Mouse (Mus musculus): Measurements from ENCODE around the gene 1600014C10Rik.

1600014C10Rik gene

DNA sequence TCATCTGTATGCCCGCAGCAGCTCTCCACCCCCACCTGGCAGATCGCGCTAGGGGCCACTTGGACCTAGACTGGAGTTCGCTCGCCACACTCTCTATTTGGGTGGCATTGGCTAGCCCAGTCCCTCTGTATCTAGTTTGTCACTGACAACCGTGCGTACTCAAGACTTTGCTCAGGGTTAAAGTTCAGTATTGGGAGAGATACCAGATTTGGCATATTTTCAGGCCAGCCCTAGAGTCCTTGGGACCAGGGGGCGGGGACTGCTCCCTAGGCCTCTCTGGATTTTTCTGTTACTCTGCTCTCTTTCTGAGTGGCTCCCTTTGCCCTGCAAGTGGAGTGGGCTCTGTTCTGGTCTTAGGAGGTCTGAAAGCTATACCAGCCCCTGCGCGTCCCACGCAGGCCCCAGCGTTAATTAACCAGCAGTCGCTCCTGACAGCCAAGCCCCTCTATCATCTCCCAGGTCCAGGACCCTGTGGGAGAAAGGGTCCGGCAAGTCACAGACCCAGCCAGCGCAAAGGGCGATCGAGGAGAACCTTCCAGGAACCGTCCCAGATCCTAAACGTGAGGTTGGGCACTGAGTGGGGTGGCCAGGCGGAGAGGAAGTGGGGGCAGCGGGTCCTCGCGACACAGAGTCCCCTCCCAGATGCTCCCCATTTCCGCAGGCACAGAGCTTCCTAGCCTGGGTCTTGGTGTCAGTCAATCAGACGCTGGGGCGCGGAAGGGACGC, at the start of gene 1600014C10Rik:
1600014C10Rik (plus strand) TSS at position 256 of the 726 bp plus-strand sequence.
- DNase-seq (ENCODE audit: extremely low read depth, low read depth, low spot score) = no peak

DNA sequence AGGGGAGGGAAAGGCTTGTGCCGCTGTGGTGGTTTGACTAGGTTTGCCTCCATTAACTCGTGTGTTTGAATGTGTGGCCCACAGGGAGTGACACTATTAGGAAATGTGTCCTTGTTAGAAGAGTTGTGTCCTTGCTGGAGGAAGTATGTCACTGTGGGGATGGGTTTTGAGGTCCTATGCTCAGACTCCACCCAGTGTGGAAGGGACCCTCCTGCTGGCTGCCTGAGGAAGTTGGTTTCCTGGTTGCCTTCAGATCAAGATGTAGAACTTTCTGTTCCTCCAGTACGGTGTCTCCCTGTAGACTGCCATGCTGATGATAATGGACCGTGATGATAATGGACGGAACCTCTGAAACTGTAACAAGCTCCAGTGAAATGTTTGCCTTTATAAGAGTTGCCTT, 48.5 kb upstream of the 1600014C10Rik start:
- no peak for DNase-seq (ENCODE audit: extremely low read depth, low read depth, low spot score)

DNA sequence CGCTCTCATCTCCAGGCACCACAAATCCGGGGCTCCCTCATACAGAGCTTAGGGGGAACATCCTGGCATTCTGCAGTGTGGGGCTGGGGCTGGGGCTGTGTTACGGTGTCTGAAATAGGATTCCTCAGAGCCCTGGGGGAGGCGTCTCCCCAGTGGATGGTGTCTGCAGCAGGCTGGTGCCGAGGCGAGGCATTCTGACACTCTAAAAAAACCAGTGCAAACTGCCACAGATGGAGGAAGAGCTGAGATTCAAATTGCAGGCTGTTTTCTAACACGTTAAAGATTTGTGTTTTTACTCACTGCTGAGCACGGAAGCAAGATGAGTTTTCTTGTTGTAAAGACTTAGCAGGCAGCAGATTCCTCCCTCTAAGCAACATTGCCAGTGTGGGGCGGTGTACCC, 42.7 kb upstream of the 1600014C10Rik start:
- DNase-seq (ENCODE audit: extremely low read depth, low read depth, low spot score) = no peak

DNA sequence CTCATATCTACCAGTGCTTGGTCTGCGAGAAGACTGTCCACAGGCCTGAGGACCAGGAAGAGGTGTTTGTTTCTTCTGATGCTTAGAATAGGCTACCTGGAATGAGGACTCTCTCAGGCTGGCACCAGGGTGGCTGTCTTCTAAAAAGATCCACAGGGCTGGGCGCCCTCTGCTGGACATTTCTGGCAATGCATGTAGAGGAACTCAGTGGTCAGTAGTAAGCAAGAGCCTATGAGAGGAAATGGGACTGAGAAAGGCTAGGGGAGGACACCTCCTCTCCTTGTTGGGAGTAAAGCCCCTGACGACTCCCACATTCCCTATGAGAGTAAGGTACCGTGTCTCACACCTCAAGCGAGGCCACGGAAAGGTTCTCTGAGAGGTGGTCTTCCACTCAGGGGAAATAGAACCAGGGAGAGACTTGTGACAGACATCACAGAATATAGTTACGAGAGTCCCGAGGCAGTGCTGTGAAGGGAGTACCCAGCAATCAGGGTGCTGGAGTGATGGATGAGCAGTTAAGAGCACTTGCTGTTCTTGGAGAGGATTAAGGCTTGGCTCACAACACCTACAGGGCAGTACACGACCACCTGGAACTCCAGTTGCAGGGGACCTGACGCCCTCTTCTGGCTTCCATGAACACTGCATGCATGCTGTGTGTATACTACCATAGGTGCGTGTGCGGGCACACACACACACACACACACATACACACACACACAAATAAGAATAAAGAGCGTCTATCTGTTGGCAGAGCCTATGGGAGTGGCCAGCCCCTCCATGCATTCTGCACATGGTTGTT, 41.1 kb upstream of the 1600014C10Rik start:
- no peak for DNase-seq (ENCODE audit: extremely low read depth, low read depth, low spot score)

DNA sequence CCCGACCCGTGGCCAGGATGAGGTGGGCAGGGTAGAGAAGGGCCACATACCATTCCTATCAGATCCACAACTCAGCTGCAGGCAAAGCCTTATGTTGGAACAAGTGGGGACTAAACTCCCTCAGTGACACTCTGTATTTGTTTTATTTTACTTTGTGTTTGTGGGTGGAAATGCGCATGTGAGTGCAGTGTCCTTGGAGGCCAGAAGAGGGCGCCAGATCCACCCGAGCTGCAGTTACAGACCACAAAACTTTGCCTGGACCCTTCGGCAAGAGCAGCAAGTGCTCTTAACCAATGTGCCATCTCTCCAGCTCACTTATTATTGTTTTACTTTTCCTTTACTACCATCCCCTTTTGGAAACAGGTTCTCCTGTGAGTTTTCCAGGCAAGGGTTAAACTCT, 35.5 kb upstream of the 1600014C10Rik start:
- no peak for DNase-seq (ENCODE audit: extremely low read depth, low read depth, low spot score)

GRCm38 (mm10) chr7:38151706-38152312, 31.2 kb upstream of the 1600014C10Rik start:
- DNase-seq (ENCODE audit: extremely low read depth, low read depth, low spot score) = no peak

DNA sequence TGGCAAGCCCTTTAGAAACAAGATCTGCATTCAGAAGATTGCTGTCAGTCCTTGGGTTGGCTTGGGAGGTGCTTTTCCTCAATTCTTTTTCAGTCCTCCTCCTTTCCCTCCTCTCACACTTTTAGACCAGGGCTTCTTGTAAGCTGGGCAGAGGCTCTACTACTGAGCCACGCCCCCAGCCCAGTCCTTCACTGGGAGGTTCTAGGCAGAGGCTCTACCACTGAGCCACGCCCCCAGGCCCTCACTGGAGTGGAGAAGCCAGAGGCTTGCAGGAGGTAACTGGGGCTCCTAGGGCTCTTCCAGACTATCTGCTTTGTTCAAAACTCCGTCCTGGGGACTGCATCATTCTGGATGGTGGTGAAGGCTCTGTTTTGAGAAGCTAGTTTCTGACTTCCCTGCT, 30.4 kb upstream of the 1600014C10Rik start:
- DNase-seq (ENCODE audit: extremely low read depth, low read depth, low spot score) = no peak

DNA sequence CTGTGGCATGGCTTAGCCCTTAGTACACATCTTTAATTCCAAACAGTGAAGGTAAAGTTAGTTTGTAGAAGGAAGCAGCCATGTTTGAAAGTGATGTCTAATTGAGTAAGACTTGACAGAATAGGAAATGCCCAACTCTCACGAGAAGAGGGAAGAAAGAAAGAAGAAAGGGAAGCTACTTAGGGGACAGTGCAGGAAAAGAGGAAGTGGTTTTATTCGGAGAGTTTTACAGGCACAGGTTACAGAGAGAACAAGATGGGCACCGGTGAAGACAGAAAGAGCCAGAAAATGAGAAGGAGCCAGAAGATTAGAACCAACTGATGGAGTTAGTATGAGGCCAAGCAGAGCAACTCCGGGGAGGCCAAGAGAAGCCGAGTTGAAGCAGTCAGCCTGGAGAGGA, 27.2 kb upstream of the 1600014C10Rik start:
- no peak for DNase-seq (ENCODE audit: extremely low read depth, low read depth, low spot score)

DNA sequence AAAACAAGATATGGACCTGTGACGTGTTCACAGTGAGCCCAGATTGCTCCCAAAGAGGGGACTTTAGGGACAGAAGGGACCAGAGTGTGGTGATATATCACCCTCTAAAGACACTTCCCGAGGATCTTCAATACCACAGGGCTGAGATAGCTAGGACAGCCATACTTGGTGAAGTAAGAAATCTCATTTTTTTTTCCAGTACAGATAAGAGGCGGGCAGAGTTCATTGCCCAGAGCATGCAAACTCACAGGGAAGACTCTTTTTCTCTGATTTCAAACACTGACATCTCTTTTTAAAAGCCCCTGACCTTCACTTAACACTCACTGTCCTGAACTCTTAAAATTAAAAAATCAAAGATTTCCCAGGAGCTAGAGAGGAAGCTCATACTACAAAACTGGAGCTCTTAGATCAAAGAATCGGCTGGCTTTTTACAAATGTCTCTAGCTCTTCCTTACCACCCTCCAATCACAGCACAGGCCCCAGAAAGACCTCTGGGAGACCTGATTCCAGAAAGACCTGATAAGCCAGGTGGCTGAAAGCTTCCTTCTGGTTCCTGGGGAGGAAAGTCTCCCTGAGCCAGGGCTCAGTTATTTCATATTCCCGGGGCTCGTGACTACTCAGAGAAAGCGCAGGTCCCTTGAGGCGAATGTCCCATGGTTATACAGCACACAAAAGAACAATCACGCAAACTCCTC, 24.1 kb upstream of the 1600014C10Rik start:
- no peak for DNase-seq (ENCODE audit: extremely low read depth, low read depth, low spot score)

DNA sequence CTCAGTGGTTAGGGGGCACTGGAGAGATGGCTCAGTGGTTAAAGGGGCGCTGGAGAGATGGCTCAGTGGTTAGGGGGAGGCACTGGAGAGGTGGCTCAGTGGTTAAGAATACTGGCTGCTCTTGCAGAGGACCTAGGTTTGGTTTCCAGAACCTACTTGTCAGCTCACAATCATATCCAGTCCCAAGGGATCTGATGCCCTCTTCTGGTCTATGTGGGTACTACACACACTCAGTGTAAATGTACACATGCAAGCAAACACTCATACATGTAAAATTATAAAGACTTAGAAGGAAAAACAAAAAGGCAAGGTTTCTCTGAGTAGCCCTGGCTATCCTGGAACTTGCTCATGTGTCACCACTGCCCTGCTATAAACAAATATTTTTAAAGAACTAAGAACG, 21.6 kb upstream of the 1600014C10Rik start:
- no peak for DNase-seq (ENCODE audit: extremely low read depth, low read depth, low spot score)

DNA sequence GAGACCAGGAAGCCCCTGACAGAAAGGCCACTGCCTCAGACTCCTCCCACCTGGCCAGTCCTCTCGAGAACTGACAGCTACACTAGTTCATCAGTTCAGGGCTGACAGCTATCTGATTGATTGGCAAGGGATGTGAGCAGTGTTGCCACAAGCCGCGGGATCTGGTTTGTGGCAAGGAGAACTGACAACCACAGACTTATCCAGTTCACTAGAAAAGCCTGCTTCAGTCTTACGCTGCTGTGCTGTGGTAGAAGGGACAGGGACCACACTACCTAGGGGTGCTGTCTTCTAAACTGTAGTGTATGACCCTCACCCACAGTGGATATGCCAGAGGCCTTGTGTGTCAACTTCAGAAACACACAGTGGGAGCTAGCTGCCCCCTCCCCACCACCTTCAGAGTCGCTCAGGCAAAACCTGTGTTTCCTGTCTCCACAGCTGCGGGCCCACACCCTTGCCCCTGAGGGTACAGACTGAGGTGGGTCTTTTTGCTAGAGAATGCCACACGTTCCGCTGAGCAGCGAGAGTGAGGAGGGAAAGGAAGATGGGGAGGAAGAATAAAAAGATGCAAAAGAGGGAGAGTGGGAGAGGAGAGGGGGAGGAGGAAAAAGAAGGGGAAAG, 19.5 kb upstream of the 1600014C10Rik start:
- DNase-seq (ENCODE audit: extremely low read depth, low read depth, low spot score) = no peak

DNA sequence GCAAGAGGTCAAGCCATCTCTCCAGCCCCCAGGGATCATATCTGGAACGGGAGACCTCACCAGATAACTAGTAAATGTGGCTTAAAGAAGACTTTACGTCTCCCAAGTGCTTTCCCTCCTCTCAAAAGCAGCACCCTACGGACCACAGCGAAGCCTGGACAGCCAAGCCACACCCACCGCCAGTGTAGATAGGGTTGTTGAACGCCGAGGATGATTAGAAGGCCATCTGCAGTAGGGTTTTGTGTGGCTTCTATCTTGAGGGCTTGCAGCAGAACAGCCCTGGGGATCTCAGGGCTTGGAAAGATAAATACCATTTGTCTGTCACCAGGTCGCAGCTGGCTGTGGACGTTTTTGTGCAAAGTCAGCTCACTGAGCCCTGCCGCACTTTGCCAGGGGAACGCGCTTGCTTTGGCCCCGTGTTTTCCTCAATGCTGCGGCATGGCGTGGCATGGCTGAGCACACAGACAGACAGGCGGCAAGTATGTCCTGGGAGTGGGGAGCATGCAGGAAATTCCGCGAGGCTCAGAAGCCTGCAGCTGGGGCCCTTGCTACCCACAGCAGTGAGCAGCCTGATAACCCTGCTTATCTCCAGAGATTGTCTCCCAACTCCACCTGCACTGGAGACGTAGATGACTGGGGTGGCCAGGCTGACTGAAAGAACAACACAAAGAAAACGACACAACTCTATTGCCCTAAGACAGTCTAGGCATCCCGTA, 15.9 kb upstream of the 1600014C10Rik start:
- DNase-seq (ENCODE audit: extremely low read depth, low read depth, low spot score) = no peak

DNA sequence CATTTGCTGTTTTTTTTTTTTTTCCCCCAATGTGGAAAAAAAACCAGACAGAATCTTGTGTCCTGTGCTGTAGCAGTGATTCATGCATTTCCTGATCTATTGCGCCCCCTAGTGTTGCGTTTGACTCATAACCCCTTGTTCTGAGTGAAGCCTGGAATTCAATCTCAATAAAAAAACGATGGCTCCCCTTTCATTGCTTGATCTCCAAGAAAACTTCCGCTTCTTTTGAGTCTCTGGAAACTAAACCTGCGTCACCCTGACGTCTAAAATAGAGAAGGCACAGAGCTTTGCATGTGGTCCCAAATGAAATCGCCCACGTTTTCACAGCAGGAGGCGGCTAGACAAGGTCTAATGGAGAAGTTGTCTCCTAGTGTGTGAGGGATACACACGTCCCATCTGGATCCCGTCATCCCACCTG, 15.3 kb upstream of the 1600014C10Rik start:
- DNase-seq (ENCODE audit: extremely low read depth, low read depth, low spot score) = no peak

GRCm38 (mm10) chr7:38173871-38174270, 9.1 kb upstream of the 1600014C10Rik start:
- DNase-seq (ENCODE audit: extremely low read depth, low read depth, low spot score) = no peak

GRCm38 (mm10) chr7:38174321-38175148, 8.5 kb upstream of the 1600014C10Rik start:
- DNase-seq (ENCODE audit: extremely low read depth, low read depth, low spot score) = no peak

DNA sequence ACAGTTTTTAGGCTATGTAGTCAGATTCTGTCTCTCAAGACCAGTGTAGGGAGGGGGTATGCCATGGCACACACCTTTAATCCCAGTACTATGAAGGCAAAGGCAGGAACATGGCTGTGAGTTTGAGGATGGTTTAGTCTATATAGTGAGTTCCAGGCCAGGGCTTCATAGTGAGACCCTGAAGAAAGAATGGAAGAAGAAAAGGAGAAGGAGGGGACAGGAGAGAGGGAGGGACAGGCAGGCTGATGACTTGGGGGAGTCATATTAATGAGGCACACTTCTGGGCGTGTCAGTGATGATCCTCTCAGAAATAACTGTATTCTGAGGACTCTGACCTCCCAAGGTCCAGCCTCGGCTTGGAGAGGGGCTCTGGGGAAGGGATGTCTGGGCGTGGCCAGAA, 7.0 kb upstream of the 1600014C10Rik start:
- no peak for DNase-seq (ENCODE audit: extremely low read depth, low read depth, low spot score)

DNA sequence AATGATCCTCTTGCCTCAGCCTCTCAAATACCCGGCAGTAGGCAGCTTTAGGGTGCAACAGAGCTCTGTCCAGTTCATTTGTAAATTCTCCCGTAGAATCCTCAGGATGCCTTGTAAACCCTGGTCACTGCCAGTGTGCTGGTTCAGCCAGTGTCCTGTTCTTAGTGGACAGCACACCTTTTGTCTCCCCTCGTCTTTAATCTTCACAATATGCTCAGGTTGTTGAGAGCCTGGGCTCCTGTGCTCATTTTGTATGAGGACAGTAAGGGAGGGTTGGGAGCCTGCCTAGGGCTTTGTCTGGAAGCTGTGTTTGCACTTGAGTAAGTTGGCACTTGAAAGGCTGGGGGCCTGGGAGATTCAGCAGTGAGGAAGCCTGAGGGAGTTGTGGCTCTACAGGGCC, 3.1 kb upstream of the 1600014C10Rik start:
- DNase-seq (ENCODE audit: extremely low read depth, low read depth, low spot score) = no peak

- DNase-seq (ENCODE audit: extremely low read depth, low read depth, low spot score) = no peak
Measured at GRCm38 (mm10) chr7:38181366-38181765, 1.7 kb upstream of the 1600014C10Rik start.

- DNase-seq (ENCODE audit: extremely low read depth, low read depth, low spot score) = no peak
Measured at GRCm38 (mm10) chr7:38182596-38182961, 438 bp upstream of the 1600014C10Rik start.
